Mouse (Mus musculus) fat pad, adult 2 months (tissue): ENCODE results near the gene Klhl23.

Source experiments
- DNase-seq: peaks from one replicate; pipeline ENCODE4 v3.0.0-alpha.2; 2011; ENCODE audit warnings: low read depth, low spot score; ENCODE audit errors: extremely low read depth

Gene Klhl23

GRCm38 (mm10) chr2:69828031-69828430, 6.3 kb downstream of the Klhl23 start:
- no peak for DNase-seq

GRCm38 (mm10) chr2:69829680-69830079, 7.9 kb downstream of the Klhl23 start:
- DNase-seq = no peak

GRCm38 (mm10) chr2:69830116-69830515, 8.4 kb downstream of the Klhl23 start:
- no peak for DNase-seq

- DNase-seq = no peak
Measured at GRCm38 (mm10) chr2:69837244-69837967, 15.7 kb downstream of the Klhl23 start.

- no peak for DNase-seq
Measured at GRCm38 (mm10) chr2:69837996-69838395, 16.3 kb downstream of the Klhl23 start.

GRCm38 (mm10) chr2:69838707-69839106, 17.0 kb downstream of the Klhl23 start:
- no peak for DNase-seq

- no peak for DNase-seq
Measured at GRCm38 (mm10) chr2:69840261-69840660, 18.5 kb downstream of the Klhl23 start.

GRCm38 (mm10) chr2:69849215-69849614, 27.5 kb downstream of the Klhl23 start:
- no peak for DNase-seq

GRCm38 (mm10) chr2:69851427-69852058, 29.8 kb downstream of the Klhl23 start:
- no peak for DNase-seq

- no peak for DNase-seq
Measured at GRCm38 (mm10) chr2:69856392-69856791, 34.6 kb downstream of the Klhl23 start.

GRCm38 (mm10) chr2:69857882-69858281, 36.1 kb downstream of the Klhl23 start:
- no peak for DNase-seq

- DNase-seq = no peak
Measured at GRCm38 (mm10) chr2:69860972-69861452, 39.3 kb downstream of the Klhl23 start.

GRCm38 (mm10) chr2:69861485-69862091, 39.8 kb downstream of the Klhl23 start, which contains the start of gene Ssb:
Gene Ssb, plus strand, starts transcription at chr2:69861562.
- DNase-seq = no peak

- DNase-seq = no peak
Measured at GRCm38 (mm10) chr2:69862117-69862657, 40.4 kb downstream of the Klhl23 start.

GRCm38 (mm10) chr2:69883990-69884391, 62.2 kb downstream of the Klhl23 start:
- no peak for DNase-seq

GRCm38 (mm10) chr2:69884581-69884980, 62.8 kb downstream of the Klhl23 start:
- DNase-seq = no peak

- DNase-seq = no peak
Measured at GRCm38 (mm10) chr2:69885050-69885449, 63.3 kb downstream of the Klhl23 start.

- no peak for DNase-seq
Measured at GRCm38 (mm10) chr2:69885451-69886305, 63.9 kb downstream of the Klhl23 start, which contains the start of gene Mettl5. Gene Mettl5, minus strand, starts transcription at chr2:69885615.
